Mouse (Mus musculus) myocyte (in vitro differentiated cells): ENCODE results near the gene Akap12.

Source experiments
- E2F4 ChIP-seq: IDR thresholded peaks from one replicate; pipeline ENCODE4 v1.6.1; 2011; ENCODE audit warnings: mild to moderate bottlenecking, control low read depth, moderate library complexity; ENCODE audit not compliant: insufficient read depth
- MAX ChIP-seq: IDR thresholded peaks from one replicate; pipeline ENCODE4 v1.6.1; 2011; ENCODE audit warnings: low read depth, mild to moderate bottlenecking, control low read depth
- MYOD1 ChIP-seq, 3 experiments: IDR thresholded peaks; one replicate each; pipeline ENCODE4 v1.6.1; 2011; ENCODE audit warnings: control low read depth in 2 of 3, low read depth in 2 of 3, mild to moderate bottlenecking in 2 of 3, moderate library complexity in 1 of 3; ENCODE audit not compliant: insufficient read length in 2 of 3, control insufficient read depth in 1 of 3
- POLR2A ChIP-seq: IDR thresholded peaks from one replicate; pipeline ENCODE4 v1.6.1; 2011; ENCODE audit warnings: low read depth, mild to moderate bottlenecking, control low read depth, moderate library complexity; ENCODE audit not compliant: insufficient read length
- POLR2AphosphoS2 ChIP-seq: IDR thresholded peaks from one replicate; pipeline ENCODE4 v1.6.1; 2011; ENCODE audit warnings: low read depth, control low read depth; ENCODE audit not compliant: insufficient read length
- REST ChIP-seq: IDR thresholded peaks from one replicate; pipeline ENCODE4 v1.6.1; 2011; ENCODE audit warnings: mild to moderate bottlenecking, control low read depth, moderate library complexity; ENCODE audit not compliant: insufficient read depth, insufficient read length
- SRF ChIP-seq: IDR thresholded peaks from one replicate; pipeline ENCODE4 v1.6.1; 2011; ENCODE audit warnings: low read depth; ENCODE audit not compliant: control insufficient read depth, insufficient read length
- TCF12 ChIP-seq: IDR thresholded peaks from one replicate; pipeline ENCODE4 v1.6.1; 2011; ENCODE audit warnings: mild to moderate bottlenecking, control low read depth; ENCODE audit not compliant: poor library complexity, insufficient read depth, severe bottlenecking
- TCF3 ChIP-seq: IDR thresholded peaks from one replicate; pipeline ENCODE4 v1.6.1; 2011; ENCODE audit warnings: low read depth, control low read depth; ENCODE audit not compliant: insufficient read length
- USF1 ChIP-seq: IDR thresholded peaks from one replicate; pipeline ENCODE4 v1.6.1; 2011; ENCODE audit warnings: low read depth, mild to moderate bottlenecking, control low read depth, moderate library complexity

- TF ChIP-seq MYOD1 (IDR thresholded peaks at IDR 0.05; ENCODE audit: control insufficient read depth in 1 of 3, insufficient read length in 2 of 3, low read depth in 2 of 3) = no peak
- no peak for TF ChIP-seq POLR2A
- no peak for TF ChIP-seq E2F4
- TF ChIP-seq MAX = no peak
- no peak for TF ChIP-seq POLR2AphosphoS2
- no peak for TF ChIP-seq REST
- no peak for TF ChIP-seq TCF12
- TF ChIP-seq USF1 = no peak
- TF ChIP-seq SRF = no peak
- TF ChIP-seq TCF3 = no peak
These were observed 9.9 kb downstream of the Akap12 start for GRCm38 (mm10) chr10:4276081-4276480.
